Mouse (Mus musculus) thymus, postnatal 14 days (tissue): Measurements from ENCODE around the gene Vars.
"Not testable (repeated sequence)": the region's sequence is repeated elsewhere in the genome, so short reads cannot be mapped to it uniquely, and the experiment has no call there.

Experiments used
- DNase-seq: peaks from one replicate; pipeline ENCODE4 v3.0.0; 2021

Vars gene

GRCm38 (mm10) chr17:35004075-35004717, 3.4 kb downstream of the Vars start:
- no peak for DNase-seq

- DNase-seq = no peak
Observed at GRCm38 (mm10) chr17:35005158-35005557, 4.4 kb downstream of the Vars start.

DNA sequence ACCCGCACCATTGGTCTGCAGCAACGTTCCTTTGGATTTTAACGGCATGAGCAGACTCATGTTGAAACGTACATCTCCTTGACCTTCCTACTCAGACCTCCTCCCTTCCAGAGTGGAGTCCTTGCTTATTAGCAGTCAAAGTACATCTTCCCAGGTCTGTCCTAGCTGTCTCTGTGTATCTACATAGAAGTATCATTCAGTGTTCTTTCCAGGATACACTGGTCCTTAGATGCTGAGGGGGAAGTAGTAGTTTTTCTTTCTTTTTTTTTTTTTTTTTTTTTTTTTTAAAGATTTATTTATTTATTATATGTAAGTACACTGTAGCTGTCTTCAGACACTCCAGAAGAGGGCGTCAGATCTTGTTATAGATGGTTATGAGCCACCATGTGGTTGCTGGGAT, 5.1 kb downstream of the Vars start:
- DNase-seq = not testable (repeated sequence)

- no peak for DNase-seq
Observed at GRCm38 (mm10) chr17:35007387-35007991, 6.7 kb downstream of the Vars start.

GRCm38 (mm10) chr17:35009586-35009985, 8.8 kb downstream of the Vars start:
- DNase-seq = no peak

DNA sequence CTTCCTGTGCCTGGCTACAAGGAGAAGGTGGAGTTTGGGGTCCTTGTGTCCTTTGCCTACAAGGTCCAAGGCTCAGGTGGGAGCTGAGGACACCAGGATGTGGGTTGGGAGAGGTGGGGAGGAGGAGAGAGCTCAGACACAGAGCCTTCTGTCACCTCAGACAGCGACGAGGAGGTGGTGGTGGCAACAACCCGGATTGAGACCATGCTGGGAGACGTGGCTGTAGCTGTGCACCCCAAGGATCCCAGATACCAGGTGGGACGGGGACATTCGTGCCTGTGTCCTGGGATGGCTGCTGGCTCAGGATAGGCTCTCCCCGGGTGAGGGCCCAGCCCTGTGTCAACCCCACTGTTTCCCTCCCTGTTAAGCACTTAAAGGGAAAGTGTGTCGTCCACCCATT, 10.7 kb downstream of the Vars start:
- DNase-seq = peak; percentile 2

DNA sequence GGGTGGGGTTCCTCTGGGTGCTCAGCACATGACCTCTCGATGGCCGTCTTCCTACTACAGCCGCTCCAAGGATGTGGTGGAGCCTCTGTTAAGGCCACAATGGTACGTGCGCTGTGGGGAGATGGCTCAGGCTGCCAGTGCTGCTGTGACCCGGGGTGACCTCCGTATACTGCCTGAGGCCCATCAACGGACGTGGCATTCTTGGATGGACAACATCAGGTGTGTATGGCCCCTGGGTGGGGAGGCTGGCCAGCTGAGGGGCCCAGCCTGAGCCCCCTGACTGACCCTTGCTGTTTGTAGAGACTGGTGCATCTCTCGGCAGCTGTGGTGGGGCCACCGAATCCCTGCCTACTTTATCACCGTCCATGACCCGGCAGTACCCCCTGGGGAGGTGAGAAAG, 11.6 kb downstream of the Vars start:
- DNase-seq = no peak

DNA sequence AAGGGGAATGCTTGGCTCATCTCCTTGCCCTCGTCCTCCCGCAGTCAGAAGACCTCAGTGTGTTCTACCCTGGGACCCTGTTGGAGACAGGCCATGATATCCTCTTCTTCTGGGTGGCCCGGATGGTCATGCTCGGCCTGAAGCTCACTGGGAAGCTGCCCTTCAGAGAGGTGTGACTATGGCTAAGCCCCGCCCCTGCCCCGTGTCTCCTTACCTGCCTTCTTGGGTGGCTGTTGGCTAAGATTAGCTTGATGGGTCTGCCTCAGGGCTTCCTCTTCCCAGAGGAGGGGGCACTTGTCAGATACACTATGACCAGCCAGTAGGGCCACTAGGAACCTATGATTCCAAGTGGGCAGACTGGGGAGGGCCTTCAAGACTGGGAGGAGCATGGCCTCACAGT, 12.4 kb downstream of the Vars start:
- no peak for DNase-seq

GRCm38 (mm10) chr17:35015296-35015695, 14.5 kb downstream of the Vars start:
- no peak for DNase-seq

DNA sequence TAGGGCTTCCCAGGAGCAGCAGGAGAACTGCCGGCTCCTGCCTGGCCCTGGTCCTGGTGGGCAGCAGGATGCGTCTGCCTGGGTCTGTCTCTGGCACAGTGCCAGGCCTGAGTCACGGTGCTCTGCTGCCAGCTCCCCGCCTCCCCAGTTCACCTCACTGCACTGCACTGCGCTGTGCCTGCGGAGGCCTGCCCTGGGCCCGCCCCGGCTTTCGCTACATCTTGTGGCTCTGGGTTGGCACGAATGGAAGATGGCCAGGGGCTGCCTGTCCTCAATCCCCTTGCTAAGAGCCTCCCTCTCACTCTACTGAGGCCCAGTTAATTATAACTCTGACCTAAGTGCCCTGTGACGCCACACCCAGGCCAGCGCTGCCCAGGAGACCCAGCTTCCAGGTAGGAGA, 15.6 kb downstream of the Vars start, which contains the start of gene Vwa7:
Gene Vwa7, plus strand, starts transcription at position 204 of the 400 bp plus-strand sequence.
- no peak for DNase-seq

GRCm38 (mm10) chr17:35016791-35017705, 16.3 kb downstream of the Vars start:
- DNase-seq = peak; percentile 47

DNA sequence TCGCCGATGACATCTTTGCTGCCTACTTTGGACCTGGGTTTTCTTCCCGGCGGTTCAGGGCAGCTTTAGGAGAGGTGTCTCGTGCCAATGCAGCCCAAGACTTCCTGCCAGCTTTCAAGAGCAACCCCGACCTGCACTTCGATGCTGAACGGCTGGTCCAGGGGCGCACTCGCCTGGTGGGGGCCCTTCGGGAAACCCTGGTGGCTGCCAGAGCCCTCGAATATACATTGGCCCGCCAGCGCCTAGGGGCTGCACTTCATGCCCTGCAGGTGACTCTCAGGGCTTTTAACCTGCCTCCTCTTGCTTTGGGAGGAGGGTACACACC, 16.9 kb downstream of the Vars start:
- no peak for DNase-seq

GRCm38 (mm10) chr17:35018171-35018570, 17.4 kb downstream of the Vars start:
- DNase-seq = no peak

- no peak for DNase-seq
Observed at GRCm38 (mm10) chr17:35019894-35020293, 19.1 kb downstream of the Vars start.

- no peak for DNase-seq
Observed at GRCm38 (mm10) chr17:35020551-35020950, 19.8 kb downstream of the Vars start.

- DNase-seq = peak; percentile 94
Observed at GRCm38 (mm10) chr17:35021163-35021808, 20.5 kb downstream of the Vars start.

DNA sequence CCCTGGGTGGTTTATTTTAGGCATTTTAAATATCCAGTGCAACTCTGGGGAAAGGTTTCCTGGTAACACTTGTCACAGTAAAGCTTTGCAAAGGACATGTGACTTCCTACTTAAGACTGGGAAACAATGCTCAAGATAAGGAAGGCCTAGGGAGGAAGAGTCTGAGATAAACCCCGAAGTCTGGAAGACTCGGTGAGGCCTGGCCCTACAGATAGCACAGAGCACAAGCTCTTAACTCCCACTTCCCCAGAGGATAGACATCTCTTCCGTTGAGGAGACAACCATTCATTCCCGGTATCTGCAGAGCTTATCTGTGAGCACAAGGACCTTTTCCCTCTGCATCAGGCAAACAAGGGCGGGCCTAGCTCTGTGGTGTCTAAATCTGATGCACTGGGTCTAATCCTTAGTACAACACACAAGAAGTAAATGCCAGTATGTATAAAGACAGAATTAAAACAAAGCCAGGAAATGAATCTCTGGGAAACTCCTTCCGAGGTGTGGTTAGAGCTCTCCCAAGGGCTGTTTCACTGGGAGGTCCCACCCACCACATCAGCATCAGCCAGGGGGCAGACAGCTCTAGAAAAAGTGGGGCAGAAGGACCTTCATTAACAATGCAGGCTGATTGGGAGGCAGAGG, 21.2 kb downstream of the Vars start:
- DNase-seq = no peak

- DNase-seq = no peak
Observed at GRCm38 (mm10) chr17:35022541-35023060, 21.8 kb downstream of the Vars start.

DNA sequence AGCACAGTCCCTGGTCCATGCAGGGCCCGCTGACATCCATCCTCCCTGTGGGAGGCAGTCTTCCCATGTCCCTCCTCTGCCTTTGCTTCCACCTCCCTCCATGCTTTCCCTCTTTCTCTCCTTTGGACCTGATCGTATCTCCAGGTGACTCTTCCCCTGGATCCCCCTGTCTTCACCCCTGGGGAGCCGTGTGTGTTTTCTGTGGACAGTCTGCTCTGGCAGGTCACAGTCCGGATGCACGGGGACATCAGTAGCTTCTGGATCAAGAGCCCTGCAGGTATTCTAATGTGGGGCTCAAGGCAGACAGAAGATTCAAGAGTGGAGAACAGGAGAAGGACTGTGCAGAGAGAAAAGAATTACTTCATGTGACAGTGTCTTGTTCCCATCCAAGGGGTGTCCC, 22.4 kb downstream of the Vars start:
- DNase-seq = no peak

- no peak for DNase-seq
Observed at GRCm38 (mm10) chr17:35023756-35024155, 23.0 kb downstream of the Vars start.

DNA sequence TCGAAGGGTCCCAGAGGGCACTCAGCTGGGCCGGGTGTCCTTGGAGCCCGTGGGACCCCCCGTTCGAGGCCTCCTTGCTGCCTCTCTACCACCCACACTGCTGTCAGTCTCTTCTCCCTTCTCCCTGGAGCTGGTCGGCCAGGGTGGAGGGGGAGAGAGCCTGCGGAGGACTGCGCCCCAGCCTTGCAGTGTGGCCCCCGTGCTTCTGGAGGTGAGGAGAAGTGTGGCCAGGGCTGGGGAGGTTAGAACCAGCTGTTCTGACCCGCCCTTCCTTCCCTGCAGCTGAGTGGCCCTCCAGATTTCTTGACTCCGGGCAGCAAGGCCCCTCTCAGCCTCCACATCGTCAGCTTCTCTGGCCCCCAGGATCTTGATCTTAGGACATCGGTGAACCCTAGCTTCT, 23.5 kb downstream of the Vars start:
- no peak for DNase-seq

- no peak for DNase-seq
Observed at GRCm38 (mm10) chr17:35024691-35025488, 24.1 kb downstream of the Vars start.
